Mouse (Mus musculus) kidney, embryonic 14.5 days (tissue): ENCODE results near the gene Car1. TPM values are rescaled to one million over a fixed set of nuclear protein-coding genes. Genes with fewer than 3 reads are reported as not detected.

Experiments
- ATAC-seq: fragments of 200-750 bp; cut with Nextera tagmentation; 2 replicates; pipeline ENCODE4 v1.8.0; 2017; ENCODE audit warnings: moderate number of reproducible peaks, mild to moderate bottlenecking, moderate TSS enrichment, moderate library complexity; ENCODE audit not compliant: low FRiP score, low TSS enrichment
- H3K27ac ChIP-seq: fragments of 300-500 bp; sonication (generic); 2 replicates; pipeline ENCODE4 v1.5.1; 2014; ENCODE audit warnings: low read depth, mild to moderate bottlenecking, low read length, moderate library complexity, mixed read lengths
- H3K27me3 ChIP-seq: fragments of 300-500 bp; sonication (generic); 2 replicates; pipeline ENCODE4 v1.6.1; 2014; ENCODE audit warnings: mild to moderate bottlenecking, low read length; ENCODE audit not compliant: control insufficient read depth, insufficient read depth
- H3K36me3 ChIP-seq: fragments of 300-500 bp; sonication (generic); 2 replicates; pipeline ENCODE4 v1.6.1; 2014; ENCODE audit warnings: low read length, mixed read lengths; ENCODE audit not compliant: control insufficient read depth, insufficient read depth
- H3K4me1 ChIP-seq: fragments of 300-500 bp; sonication (generic); 2 replicates; pipeline ENCODE4 v1.6.1; 2014; ENCODE audit warnings: low read length, mixed read lengths; ENCODE audit not compliant: control insufficient read depth, insufficient read depth
- H3K4me2 ChIP-seq: fragments of 300-500 bp; sonication (generic); replicated peaks from 2 replicates; pipeline ENCODE4 v1.6.1; 2014; ENCODE audit warnings: low read depth, mild to moderate bottlenecking, low read length
- H3K4me3 ChIP-seq: fragments of 300-500 bp; sonication (generic); 2 replicates; pipeline ENCODE4 v1.5.1; 2014; ENCODE audit warnings: mild to moderate bottlenecking, low read length
- H3K9ac ChIP-seq: fragments of 300-500 bp; sonication (generic); 2 replicates; pipeline ENCODE4 v1.6.1; 2014; ENCODE audit warnings: low read depth, mild to moderate bottlenecking, low read length, moderate library complexity
- H3K9me3 ChIP-seq: fragments of 300-500 bp; sonication (generic); 2 replicates; pipeline ENCODE4 v1.6.1; 2016; ENCODE audit warnings: low read length; ENCODE audit not compliant: control insufficient read depth
- WGBS: fragments of 180-500 bp; shearing (Covaris S2); extraction: QIAGEN DNeasy Blood & Tissue Kit; methylation state at CpG from one replicate; pipeline ENCODE4 v1.1.7; 2014; 5-methylcytosine and 5-hydroxymethylcytosine counted together
- polyA plus RNA-seq: library from polyadenylated mRNA; unstranded; fragments of >200 nt; fragmentation: Nextera tagmentation; extraction: Ambion mirVana; gene quantifications from 2 replicates; pipeline ENCODE4 v1.2.1, GENCODE M21; 2014

Gene Car1
- not detected in 2 replicates for polyA plus RNA-seq

DNA sequence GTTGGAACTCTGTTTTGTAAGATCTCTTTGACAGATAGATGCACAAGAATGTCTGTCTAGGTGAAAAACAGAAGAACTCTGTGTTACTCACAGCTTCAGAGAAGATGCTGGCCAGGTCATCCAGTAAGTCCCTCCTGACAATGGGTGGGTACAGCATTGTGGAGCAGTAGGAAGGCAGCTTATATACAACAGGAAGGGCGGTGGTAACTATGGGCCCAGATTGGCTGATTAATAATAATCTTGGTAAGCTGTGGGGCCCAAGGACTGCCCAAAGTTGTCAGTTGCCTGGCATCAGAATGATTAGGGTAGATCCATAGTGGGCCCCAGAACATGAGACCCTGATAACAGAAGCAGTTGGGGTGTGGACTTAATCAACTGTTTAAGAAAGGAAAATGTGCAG lies at the start of gene Car1:
TSS of gene Car1 (minus strand) at position 158 of the 400 bp plus-strand sequence.
- H3K27ac ChIP-seq: no peak within 1 kb of the TSS
- no peak for ATAC-seq
- H3K4me3 ChIP-seq: no peak within 1 kb of the TSS
- no peaks in the 10 kb centered on the region for H3K27me3 ChIP-seq
- no peaks in the 10 kb centered on the region for H3K4me1 ChIP-seq
- H3K4me2 ChIP-seq: no peak within 1 kb of the TSS
- no peak within 1 kb of the TSS for H3K9ac ChIP-seq
- 86% methylated on average over 1 of the region's 1 CpGs for WGBS
- H3K36me3 ChIP-seq: no peaks in the 10 kb centered on the region
- no peaks in the 10 kb centered on the region for H3K9me3 ChIP-seq

DNA sequence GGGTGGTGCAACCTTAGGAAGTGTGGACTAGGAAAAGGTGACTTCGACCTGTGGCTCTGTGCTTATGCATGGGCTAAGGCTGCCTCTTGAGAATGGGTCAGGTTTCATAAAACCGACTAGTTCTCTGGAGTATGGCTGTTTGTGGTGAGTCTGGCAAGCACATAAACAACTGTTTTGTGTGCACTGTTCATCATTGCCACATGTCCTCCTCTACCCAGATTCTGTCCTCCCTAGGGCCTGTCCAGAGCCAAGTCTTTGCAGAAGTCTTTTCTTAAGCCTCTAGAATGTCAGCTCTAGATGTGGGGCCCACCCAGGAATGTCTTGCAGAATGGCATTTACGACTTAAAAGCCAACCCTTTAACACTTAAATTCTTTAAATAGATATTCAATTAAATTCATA lies 49.7 kb upstream of the Car1 start:
- no peak for ATAC-seq
- Histone ChIP-seq H3K4me1 (no peaks in the 10 kb centered on the region), H3K9ac (no peak overlapping the region), H3K36me3 (no peaks in the 10 kb centered on the region), H3K9me3 (no peaks in the 10 kb centered on the region), H3K27me3 (no peaks in the 10 kb centered on the region), H3K4me3 (no peak overlapping the region), H3K27ac (no peak overlapping the region), H3K4me2 (no peak overlapping the region)
- WGBS: 87% methylated on average over 3 of the region's 3 CpGs

DNA sequence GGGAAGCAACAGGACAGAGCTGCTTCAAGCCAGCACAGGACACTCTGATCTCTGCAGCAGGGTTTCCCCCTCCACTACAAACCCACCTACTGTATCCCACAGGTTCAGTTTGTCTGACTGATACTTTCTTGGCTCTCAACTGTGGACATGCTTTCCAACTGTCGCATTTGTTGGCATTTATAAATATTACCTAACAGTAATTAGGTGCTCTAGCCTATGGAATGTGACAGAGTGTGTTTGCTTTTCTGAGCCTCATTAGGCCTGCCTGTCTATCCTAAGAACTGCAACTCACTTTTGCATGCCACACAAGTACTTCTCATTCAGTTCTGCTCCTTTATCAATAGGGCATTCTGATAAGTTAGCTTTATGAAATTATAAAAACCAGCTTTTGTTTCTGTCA lies 46.3 kb upstream of the Car1 start:
- no peak overlapping the region for H3K4me3 ChIP-seq
- no peak for ATAC-seq
- H3K4me1 ChIP-seq: no peaks in the 10 kb centered on the region

DNA sequence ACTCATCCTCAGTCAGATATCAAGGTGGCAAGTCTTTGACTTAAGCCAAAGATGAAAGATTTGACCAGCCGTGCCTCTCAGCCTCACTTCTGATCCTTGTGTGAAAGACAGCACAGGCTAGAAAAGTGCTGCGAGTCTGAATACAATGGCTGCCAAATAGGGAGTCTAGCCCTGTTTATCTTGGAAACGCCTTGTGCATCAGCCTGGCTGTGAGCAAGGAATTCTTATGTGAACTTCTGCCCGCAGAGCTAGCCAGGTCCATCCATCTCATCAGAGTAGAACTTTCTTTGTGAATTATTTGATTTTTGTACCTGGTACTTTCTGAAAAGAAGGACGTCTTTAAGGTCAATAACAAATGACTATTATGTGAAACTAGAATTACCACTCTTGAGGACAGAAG lies 45.8 kb upstream of the Car1 start:
- no peak overlapping the region for H3K27ac ChIP-seq
- no peaks in the 10 kb centered on the region for H3K9me3 ChIP-seq
- no peak overlapping the region for H3K9ac ChIP-seq
- no peak overlapping the region for H3K4me3 ChIP-seq
- no peak for ATAC-seq
- 69% methylated on average over 5 of the region's 5 CpGs for WGBS
- H3K36me3 ChIP-seq: no peaks in the 10 kb centered on the region
- no peak overlapping the region for H3K4me2 ChIP-seq
- no peaks in the 10 kb centered on the region for H3K4me1 ChIP-seq
- no peaks in the 10 kb centered on the region for H3K27me3 ChIP-seq

More for the DNA sequence above, 46.3 kb upstream of the Car1 start:
- Histone ChIP-seq H3K4me2 (no peak overlapping the region), H3K9me3 (no peaks in the 10 kb centered on the region), H3K9ac (no peak overlapping the region), H3K36me3 (no peaks in the 10 kb centered on the region), H3K27ac (no peak overlapping the region), H3K27me3 (no peaks in the 10 kb centered on the region)
- 25% methylated on average over 1 of the region's 1 CpGs for WGBS

DNA sequence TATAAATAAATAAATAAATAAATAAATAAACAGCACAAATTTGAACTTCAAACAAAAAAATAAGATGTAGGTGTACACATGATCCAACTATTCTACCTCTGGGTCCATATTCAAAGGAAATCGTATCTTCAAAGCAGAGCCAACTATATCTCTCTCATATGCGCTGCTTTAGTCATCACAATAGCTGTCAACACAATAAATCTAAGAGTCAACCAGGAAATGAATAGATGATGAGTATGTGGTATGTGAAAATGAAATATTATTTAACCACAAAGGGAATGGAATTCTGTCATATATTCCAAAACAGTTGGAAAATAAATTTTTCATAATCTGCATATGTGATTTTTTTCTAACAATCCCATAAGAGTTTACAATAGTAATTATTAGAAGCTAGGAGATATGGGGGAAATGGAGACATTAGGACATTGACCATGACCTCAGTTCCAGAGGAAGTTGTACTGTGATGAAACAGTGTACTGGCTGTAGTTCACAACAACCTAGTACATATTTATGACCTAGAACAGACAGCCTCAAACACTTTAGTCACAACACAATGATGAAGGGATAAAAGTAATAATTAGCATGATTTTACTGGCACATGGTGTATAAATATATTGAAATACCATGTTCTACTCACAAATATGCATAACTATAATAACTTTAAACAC lies 40.6 kb upstream of the Car1 start:
- H3K36me3 ChIP-seq: no peaks in the 10 kb centered on the region
- no peak overlapping the region for H3K27ac ChIP-seq
- no peak overlapping the region for H3K4me2 ChIP-seq
- no peaks in the 10 kb centered on the region for H3K27me3 ChIP-seq
- no peak overlapping the region for H3K9ac ChIP-seq
- H3K9me3 ChIP-seq: no peaks in the 10 kb centered on the region
- H3K4me1 ChIP-seq: no peaks in the 10 kb centered on the region
- 88% methylated on average over 2 of the region's 2 CpGs for WGBS
- no peak for ATAC-seq
- H3K4me3 ChIP-seq: no peak overlapping the region

DNA sequence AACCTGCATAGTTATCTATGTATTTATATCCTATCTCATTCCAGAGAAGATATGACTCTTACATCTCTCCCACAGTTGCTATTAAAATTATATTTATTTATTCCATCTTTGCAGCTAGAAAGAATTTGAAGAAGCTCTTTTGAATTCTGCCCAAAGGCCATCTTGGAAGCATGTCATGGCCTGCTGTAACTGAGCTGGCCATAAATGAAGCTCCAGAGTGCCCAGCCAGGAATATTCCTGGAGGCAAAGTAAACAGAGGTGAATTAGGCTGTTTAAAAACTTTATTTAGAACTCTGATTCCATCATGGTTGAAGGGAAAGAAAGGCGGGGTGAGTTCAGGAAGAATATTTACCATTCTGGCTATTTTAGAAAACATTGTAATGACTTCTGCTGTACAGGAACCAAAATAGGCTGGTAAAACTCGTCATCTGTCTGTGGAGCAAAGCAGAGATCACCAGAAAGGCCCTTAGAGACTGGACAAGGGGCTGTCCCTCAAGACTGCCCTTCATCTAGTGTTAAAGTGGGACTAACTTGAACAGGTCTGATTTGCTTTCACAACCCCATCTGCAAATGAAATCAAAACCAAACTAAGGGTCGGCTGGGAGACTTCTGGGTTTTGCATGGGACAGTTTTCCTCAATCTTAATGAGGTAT lies 31.4 kb upstream of the Car1 start:
- H3K27me3 ChIP-seq: no peaks in the 10 kb centered on the region
- no peak overlapping the region for H3K27ac ChIP-seq
- ATAC-seq: no peak
- H3K9ac ChIP-seq: no peak overlapping the region
- 83% methylated on average over 3 of the region's 3 CpGs for WGBS
- H3K4me2 ChIP-seq: no peak overlapping the region
- no peak overlapping the region for H3K4me3 ChIP-seq
- no peaks in the 10 kb centered on the region for H3K36me3 ChIP-seq
- no peaks in the 10 kb centered on the region for H3K9me3 ChIP-seq
- no peaks in the 10 kb centered on the region for H3K4me1 ChIP-seq

DNA sequence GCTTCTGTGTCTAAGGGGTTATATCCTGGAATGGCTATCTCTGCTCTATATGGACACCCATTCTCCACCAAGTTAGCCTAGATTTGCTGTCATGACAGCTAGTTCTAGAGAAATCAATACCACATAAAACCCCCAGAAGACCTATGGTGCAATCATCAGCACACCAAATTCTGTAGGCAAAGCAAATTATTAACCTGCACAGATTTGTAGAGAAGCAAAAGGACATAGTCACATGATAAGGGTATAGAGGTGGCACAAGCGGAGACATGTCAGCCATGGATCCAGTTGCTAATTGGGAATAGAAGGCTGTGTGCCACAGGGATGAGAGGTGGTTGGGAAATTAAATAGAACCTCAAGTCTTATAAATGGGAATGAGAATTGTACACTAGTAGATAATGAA lies 30.8 kb upstream of the Car1 start:
- H3K27ac ChIP-seq: no peak overlapping the region
- H3K4me2 ChIP-seq: no peak overlapping the region
- no peak overlapping the region for H3K9ac ChIP-seq
- ATAC-seq: no peak
- no peaks in the 10 kb centered on the region for H3K27me3 ChIP-seq
- 97% methylated on average over 1 of the region's 1 CpGs for WGBS
- no peaks in the 10 kb centered on the region for H3K4me1 ChIP-seq
- no peak overlapping the region for H3K4me3 ChIP-seq
- no peaks in the 10 kb centered on the region for H3K9me3 ChIP-seq
- H3K36me3 ChIP-seq: no peaks in the 10 kb centered on the region

DNA sequence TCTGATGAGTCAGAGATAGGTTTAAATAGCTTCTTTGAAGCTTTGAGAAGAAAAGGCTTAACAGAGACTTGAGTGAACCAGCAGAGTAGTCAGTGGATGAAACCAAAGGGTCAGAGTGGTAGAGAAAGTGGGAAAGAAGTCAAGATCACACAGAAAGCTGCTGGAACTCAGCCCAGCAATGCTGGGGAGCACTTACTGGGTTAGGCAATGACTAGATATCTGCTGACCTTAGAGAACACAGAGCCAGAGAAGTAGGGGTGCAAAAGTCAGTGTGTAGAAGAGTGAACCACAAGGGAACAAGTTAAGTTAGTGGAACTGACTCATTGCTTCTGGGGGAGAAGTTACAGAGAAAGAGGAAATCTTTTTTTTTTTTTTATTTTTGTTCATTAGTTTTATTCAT lies 24.6 kb upstream of the Car1 start:
- Histone ChIP-seq H3K36me3 (no peaks in the 10 kb centered on the region), H3K9ac (no peak overlapping the region), H3K27ac (no peak overlapping the region), H3K4me1 (no peaks in the 10 kb centered on the region), H3K9me3 (no peaks in the 10 kb centered on the region), H3K4me3 (no peak overlapping the region), H3K27me3 (no peaks in the 10 kb centered on the region), H3K4me2 (no peak overlapping the region)
- no peak for ATAC-seq

DNA sequence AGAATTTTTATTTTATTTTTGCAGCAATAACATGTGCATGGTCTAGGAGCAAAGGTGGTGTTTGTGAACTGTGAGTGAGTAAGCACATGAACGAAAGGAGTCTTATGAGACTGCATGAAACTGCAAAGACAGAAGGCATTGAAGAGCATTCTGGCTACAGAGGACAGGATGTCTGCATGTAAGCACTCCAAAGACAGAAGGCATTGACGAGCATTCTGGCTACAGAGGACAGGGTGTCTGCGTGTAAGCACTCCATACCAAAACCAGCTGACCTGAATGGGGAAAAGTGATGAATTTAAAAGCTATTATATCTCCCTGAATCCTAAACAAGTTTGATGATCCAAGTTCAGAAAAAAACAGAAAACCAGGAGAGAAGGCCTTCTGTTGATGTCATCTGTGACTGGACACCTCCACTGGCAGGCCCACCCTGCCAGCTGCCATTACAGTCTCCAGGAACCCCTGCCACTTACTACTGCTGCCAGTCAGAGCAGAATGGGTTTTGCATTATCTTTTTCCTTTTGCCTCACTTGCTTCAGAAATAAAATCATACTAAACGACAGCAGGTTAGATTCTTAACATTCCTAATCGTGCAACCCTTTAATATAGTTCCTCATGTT lies 23.2 kb upstream of the Car1 start:
- no peak for ATAC-seq
- no peak overlapping the region for H3K4me3 ChIP-seq
- no peaks in the 10 kb centered on the region for H3K36me3 ChIP-seq
- no peak overlapping the region for H3K9ac ChIP-seq
- H3K9me3 ChIP-seq: no peaks in the 10 kb centered on the region
- no peak overlapping the region for H3K27ac ChIP-seq
- H3K4me1 ChIP-seq: no peaks in the 10 kb centered on the region
- no peak overlapping the region for H3K4me2 ChIP-seq
- no peaks in the 10 kb centered on the region for H3K27me3 ChIP-seq
- 87% methylated on average over 5 of the region's 5 CpGs for WGBS
